Mouse (Mus musculus) brain, embryonic 18.5 days (tissue): ENCODE measurements at regions not wholly inside any gene's neighbourhood (a gene's known extent, or its start where the extent isn't known, plus 50 kb on each side); places are given as distances from the start of the nearest gene placed in this dataset.
A peak's percentile ranks its signal among the peaks of the same experiment; 100 is the strongest.

Experiments
- DNase-seq: peaks from one replicate; pipeline ENCODE4 v3.0.0-alpha.2; 2012; ENCODE audit warnings: low read depth, low spot score

DNA sequence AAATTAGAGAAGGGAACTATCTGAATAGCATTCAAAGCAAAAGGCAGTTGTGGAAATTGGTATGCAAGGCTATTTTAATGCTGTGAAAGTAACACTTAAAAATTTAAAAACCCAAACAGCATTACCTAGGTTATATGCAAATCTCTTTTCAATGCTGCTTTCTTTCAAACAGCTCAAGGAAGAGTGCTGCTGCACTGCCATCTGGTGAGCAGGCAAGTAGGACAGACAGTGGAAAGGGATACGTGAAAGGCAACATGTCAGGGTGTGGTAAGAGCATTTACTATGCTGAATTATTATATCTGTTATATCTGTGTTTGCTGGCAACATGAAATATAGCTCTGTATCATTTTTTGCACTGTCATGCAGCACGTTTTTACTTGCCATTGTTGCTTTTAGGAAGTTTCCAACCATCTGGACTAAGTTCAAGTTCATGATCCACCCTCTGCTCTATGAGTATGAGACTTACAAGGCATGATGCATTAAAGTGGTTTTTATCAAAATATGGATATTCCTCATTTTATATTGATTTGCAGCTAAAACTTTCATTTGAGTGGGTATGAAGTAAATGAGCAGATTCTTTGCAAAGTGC, 1223.0 kb downstream of the Dnajb9 start:
- peak; percentile 59 for DNase-seq

DNA sequence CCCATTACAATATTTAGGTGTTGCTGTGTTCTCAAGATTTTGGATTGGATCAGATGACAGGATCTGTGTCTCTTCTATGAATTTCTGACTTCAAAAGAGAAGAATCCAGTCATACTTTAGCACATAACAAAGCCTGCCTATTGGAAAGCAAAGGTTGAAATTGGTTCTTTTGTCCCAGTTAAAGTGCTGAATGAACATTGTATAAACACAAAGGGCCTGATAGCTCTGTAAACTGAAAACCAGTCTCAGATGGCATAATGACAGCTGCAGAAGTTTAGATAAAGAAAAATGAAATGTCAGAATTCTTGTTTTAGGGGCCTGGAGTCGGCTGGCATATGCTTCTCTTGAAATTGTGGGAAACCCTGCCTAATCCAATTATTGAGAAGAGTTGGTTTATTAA, 1223.6 kb downstream of the Dnajb9 start:
- DNase-seq: no peak

DNA sequence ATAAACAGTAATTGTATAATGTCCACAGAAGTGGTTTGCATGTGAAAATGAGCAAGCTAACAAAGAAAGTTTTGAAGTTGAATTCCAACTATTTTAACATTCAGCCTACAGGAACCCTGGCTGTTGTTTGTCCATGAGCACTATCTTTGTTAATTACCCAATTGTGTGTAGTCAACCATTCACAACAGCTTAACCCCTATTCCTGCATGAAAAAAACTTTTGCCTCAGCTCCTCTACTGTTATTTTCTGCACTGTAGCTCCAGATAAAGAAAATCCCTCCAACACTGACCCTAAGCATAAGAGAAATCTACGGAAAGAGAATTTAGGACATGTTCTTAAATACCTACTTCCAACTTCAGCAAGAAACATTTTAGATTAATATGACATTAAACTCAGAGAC, 1224.0 kb downstream of the Dnajb9 start:
- DNase-seq: no peak

DNA sequence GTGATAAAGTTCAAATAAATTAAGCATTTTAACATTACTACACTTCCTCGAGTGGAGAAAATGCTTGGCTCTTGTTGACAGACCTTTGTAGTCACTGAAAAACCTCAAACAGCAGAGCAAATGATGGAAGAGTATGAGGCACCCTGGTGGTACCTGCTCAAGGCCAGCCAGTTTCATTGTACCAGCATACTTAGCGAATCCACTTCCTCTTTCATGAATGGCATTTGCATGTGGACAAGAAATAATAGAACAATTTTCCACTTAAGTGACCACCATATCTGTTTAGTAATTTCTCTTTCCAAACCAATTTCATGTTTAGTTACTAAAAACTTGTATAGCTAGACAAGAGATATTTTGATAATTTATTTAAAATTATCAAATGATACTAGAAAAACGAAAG, 1231.3 kb downstream of the Dnajb9 start:
- no peak for DNase-seq

DNA sequence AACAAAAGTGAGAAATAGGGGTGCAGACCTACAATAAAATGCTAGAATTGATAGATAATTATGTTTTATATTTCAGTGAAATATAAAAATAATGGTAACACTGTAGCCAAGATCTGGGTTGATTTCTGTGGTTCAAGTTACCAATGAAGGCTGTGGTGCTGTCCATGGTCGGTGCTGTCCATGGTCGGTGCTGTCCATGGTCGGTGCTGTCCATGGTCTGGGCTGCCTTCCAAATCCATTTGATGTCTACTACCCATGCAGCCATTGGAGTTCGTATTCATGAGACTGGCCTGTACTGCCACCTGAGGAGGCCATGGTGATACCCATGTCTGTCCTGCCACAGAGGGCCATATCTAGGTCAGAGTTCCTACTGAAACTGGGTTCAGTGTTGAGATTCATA, 1237.4 kb downstream of the Dnajb9 start:
- no peak for DNase-seq

DNA sequence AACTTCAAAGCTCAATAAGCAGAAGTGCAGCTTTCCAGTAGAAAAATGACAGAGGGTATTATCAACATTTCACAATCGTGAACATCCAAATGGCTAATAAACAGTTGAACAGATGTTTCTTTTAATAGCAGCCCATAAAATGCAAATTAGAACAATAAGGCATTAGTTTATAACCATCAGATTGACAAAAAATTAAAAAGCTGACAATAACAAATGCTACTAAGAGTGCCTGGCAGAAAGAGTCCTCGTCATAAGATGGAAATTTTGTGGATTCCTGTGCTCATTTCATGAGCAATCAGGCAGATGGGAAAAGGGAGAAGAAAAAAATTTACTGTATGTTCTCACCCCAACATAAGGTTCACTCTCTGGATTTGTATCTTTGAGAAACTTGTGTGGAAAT, 1248.6 kb downstream of the Dnajb9 start:
- peak; percentile 10 for DNase-seq

DNA sequence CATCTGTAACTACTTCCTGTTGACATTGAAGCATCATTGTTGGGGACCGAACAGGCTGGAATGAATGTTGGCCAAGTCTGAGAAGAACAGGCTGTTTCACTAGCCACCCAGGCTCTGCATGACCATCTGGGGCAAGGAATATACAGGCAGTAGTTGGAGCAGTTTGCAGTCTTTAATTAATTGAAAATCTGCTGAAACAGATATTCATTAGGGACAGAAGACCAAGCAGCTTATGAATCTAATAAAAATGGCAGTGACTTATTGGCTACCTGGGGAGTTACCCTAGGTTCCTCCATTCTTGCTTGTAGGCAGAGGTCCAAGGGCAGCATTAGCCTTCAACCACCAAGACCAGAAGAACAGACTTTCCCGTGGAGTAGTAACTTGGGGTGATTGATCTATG, 1262.2 kb downstream of the Dnajb9 start:
- no peak for DNase-seq

DNA sequence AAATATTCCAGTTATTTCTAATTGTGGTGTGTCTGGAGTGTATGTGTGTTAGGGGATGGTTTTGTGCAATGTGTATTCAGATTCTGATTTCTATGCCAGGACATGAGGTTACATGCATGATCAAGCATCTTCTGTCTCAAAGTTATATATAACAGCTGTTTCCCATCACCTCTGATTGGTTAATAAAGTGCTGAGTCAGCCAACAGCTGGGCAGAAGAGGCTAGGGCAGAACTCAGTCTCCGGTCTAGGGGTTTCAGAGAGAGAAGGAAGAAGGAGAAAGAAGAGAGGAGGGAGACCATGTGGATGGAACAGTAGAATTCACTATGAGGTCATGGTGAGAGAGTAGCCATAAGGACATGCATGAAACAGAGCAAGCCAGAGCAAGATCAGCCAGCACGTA, 1295.8 kb downstream of the Dnajb9 start:
- no peak for DNase-seq
